Mouse (Mus musculus) right cerebral cortex, postnatal 10 days (tissue): Measurements from ENCODE around the gene Guca2b.

Source experiments
- DNase-seq, 2 experiments: peaks; one replicate each; pipeline ENCODE4 v3.0.0; 2021; ENCODE audit warnings: low spot score in 2 of 2

Gene Guca2b

DNA sequence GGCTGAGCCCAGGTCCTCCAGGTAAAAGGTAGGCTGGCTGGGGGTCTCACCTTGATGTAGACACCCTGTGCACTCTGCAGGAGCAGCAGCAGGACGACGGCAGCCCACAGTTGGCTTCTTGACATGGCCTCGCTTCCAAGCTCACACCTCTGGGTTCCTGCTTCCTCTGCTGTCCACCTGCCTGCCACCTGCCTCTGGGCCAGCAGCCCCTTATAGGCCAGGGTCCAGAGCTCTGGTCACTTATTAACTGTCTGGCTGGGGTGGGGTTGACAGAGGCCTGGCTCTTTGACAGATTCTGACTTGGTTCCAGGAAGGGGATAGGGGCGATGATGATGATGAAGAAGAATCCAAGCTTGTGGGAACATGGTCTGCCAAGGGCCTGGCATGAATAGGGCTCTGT is at the start of gene Guca2b:
TSS of gene Guca2b (minus strand) at position 224 of the 400 bp plus-strand sequence.
- no peak for DNase-seq

- no peak for DNase-seq
Observed at GRCm38 (mm10) chr4:119707751-119708150, 49.0 kb upstream of the Guca2b start.

DNA sequence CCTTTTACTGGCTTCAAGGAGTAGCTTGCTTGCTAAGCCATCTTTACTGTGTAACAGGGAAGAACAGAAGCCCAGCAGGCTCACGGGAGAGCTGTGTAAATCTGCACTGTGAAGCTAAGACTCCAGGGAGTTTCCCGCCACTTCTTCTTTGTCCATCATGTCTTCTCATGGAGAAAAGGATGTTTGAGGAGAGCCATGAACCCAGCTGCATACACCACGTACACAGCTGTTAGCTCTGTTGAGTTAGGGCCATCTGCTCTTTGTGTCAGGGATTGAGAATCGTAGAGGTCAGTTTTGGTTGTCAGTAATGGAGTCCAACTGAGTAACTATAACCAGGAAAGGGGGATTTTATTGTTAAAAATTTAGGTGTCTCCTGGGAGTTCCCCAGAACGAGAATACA is 48.6 kb upstream of the Guca2b start:
- DNase-seq = no peak

GRCm38 (mm10) chr4:119703965-119704364 is 45.2 kb upstream of the Guca2b start:
- DNase-seq = no peak

DNA sequence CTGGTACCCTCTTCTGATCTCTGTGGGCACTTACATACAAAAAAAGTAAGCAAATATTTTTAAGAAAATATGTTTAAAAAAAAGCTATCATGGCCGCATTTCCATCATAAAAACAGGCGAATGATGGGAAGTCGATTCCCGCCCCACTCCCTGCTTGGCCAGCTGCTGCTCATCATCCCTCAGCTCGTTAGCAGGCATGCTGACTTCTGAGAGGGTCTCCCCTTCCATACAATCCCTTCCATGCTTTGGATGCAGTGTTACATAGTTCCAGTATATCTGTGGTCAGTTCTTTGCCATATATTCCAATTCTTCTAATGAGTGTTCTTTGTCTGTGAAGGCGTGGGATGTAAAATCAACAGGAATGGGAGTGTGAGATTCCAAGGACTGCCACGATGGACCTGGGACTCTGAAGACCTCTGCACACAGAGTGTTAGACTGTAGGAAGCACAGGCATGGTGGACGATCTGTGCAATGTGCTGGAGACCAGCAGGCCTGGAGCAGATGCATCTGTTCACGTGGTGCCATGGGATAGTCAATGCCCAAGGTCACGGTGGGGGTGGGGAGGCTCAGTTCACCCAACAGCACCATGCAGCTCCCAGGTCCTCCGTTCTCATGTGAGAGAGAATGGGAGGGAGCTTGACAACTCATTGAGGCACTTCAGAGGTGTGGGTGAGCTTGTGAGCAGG is 42.7 kb upstream of the Guca2b start:
- no peak for DNase-seq

- no peak for DNase-seq
Observed at GRCm38 (mm10) chr4:119698339-119698738, 39.6 kb upstream of the Guca2b start.

DNA sequence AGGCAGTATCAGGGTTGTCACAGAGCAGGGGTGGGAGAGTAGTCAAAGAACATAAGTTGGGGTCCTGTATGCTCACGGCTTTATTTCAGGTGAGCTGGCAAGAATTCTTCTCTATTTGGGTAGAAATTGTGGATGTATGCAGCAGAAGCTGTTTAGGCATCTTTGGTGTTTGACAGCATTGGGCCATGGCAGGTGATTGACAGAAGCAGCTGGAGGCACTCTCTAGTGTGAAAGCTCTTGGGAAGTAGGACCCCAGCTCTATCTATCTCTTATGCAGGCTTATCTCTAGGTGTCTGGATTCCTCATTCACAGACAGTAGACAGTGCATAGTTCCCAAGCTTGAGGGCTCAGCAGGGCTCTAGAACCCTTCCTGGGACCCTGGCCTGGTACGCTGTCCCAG is 27.0 kb upstream of the Guca2b start:
- no peak for DNase-seq

GRCm38 (mm10) chr4:119682596-119682995 is 23.8 kb upstream of the Guca2b start:
- DNase-seq = peak; percentile 38 to 59

DNA sequence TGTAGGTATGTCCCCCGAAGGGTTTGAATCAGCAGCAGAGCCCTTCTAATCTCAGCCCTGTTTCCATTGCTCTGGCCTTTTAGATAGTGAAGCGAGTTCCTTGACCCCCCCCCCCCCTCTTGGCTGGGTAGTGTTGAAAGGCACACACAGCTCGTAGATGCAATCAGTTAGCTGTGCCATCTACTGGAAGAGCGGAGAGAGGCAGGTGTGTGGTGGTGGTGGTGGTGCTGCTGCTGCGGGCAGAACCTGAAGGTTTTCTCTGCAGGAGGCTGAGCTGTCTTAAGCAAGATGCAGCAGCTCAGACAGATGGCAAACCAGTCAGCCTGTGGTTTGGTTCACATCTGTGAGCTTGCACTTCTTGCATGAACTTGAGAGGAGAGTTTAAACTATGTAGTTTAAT is 13.9 kb upstream of the Guca2b start:
- peak in 1 of 2 experiments; percentile 47 for DNase-seq

- DNase-seq = no peak
Observed at GRCm38 (mm10) chr4:119671164-119671563, 12.4 kb upstream of the Guca2b start.

DNA sequence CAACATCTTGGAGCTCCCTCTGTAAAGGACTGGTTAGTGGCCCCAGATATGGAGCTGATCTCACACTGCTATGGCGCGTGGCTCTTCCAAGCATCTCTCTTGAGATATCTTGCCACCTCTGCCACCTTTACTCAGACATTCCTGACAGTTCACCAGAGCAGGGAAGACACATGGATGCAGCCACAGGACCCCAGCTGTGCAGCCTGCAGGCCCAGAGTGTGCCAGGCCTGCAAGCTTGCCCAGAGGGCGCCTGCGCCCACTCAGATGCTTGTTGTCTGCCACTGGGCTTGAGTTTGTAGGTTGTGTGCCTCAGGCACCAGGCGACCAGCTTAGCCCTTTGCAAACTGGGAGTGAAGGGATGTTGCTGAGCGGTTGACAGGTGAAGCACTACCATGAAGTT is 12.0 kb upstream of the Guca2b start:
- DNase-seq = no peak

- peak; percentile 40 to 42 for DNase-seq
Observed at GRCm38 (mm10) chr4:119670210-119670555, 11.4 kb upstream of the Guca2b start.

DNA sequence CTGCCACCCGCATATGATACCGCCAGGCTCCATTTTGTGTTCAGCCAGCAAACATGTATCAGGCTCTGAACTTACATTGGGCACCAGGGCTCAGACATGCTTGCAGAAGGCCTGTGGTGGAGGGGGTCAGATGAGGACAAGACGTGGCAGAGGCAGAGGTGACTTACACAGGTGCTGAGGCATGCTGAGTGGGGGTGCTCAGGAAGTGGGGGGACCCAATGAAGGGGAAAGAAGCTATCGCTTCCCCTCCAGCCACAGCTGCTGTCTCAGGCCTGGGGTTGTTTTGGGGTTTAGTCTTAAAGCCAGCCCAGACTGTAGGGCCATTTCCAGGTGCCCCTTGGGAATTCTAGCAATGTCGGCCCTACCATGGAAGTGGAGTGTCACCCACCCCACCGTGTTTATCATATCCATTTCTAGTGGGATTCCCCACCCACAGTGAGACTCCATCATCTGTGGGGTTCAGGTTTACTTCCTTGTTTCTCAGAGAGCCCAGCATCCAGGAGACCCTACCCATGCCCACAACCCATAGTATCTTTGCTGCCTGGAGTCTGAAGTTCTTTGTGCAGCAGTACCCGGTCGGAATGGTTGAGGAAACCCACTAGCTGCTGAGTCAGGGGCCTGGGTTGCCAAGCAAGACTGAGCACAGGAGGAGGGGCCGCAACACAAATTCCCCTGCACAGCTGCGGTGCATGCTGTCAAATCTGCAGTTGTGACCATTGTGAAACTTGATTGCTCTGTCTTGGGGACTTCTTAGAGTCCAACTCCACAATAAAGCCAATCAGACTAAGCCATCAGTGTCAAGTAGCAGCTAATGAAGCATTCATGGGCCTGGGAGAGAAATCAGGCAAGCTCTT is 10.8 kb upstream of the Guca2b start:
- peak; percentile 59 to 62 for DNase-seq

- DNase-seq = no peak
Observed at GRCm38 (mm10) chr4:119668596-119668995, 9.8 kb upstream of the Guca2b start.

DNA sequence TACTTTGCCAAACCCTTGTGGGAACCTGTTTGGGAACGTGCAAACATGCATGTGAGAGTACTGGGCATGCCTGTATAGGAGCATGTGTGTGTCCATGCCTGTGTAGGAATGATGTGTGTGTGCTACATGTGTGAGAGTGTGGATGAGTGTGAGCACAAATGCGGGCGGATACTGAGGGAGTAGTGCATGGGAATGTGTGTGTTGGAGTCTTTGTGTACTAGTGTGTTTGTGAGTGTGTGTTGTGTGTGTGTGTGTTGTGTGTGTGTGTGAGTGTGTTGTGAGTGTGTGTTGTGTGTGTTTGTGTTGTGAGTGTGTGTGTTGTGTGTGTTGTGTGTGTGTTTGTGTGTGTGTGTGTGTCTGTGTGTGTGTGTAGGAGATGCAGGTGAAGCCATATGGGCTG is 9.4 kb upstream of the Guca2b start:
- no peak for DNase-seq

- DNase-seq = peak in 1 of 2 experiments; percentile 55
Observed at GRCm38 (mm10) chr4:119667454-119667853, 8.7 kb upstream of the Guca2b start.

GRCm38 (mm10) chr4:119666116-119666515 is 7.4 kb upstream of the Guca2b start:
- no peak for DNase-seq

- no peak for DNase-seq
Observed at GRCm38 (mm10) chr4:119665166-119665565, 6.4 kb upstream of the Guca2b start.

GRCm38 (mm10) chr4:119663409-119664095 is 4.8 kb upstream of the Guca2b start:
- DNase-seq = no peak

DNA sequence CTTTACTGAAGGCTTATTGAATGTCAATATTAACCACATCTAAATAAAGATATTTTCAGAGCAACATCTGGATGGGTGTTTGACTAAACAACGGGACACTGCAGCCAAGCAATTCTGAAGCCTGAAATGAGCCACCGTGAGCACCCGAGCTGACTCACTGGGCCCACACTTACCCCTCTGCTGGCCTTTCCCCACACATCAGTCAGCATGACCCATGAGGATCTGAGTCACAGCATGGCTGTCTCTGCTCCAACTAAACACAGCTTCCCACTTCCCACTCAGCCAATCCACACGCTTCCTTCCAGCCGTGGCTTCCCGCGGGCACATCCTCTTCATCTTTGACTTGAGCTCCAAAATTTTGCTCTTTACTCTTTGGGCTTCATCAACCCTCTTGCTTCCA is 4.2 kb upstream of the Guca2b start:
- no peak for DNase-seq

GRCm38 (mm10) chr4:119662151-119662550 is 3.4 kb upstream of the Guca2b start:
- DNase-seq = no peak

- no peak for DNase-seq
Observed at GRCm38 (mm10) chr4:119660007-119660406, 1.3 kb upstream of the Guca2b start.

GRCm38 (mm10) chr4:119658246-119658645 is 508 bp downstream of the Guca2b start:
- DNase-seq = no peak
